Mouse (Mus musculus): ENCODE results near the gene Pheta2.
A peak's percentile ranks its signal among the peaks of the same experiment; 100 is the strongest.
"Not testable (repeated sequence)": the region's sequence is repeated elsewhere in the genome, so short reads cannot be mapped to it uniquely, and the experiment has no call there.

The Pheta2 gene

DNA sequence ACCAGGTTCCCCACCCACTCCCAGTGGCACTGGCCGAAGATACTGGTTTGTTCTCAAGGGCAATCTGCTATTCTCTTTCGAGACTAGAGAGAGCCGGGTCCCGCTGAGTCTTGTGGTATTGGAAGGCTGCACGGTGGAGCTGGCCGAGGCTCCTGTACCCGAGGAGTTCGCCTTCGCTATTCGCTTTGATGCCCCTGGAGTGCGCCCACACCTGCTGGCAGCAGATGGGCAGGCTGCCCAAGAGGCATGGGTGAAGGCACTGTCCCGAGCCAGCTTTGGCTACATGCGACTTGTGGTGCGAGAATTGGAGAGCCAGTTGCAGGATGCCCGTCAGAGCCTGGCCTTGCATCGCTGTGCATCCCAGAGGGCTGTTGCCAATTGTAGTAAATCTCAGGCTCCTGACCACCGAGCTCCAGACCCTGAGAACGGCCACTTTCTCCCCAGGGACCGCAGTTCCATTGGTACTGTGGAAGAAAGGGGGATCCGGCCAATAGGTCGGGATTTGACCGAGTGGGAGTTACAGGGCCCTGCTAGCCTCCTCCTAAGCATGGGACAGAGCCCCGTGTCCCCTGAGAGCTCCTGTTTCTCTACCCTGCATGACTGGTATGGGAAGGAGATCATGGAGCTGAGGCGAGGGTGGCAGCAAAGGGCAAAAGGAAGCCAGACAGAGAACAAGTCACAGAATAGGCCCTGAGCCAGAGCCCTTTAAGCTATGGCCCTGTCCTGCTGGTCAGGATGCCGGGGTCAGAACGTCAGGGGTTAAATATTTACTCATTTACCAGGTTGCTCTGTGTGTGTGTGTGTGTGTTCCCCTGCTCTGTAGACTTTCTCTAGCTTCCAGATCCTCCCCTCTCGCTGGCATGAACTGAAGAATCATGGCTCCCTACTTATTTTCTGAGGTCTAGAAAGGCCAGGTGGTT is 4.9 kb downstream of the Pheta2 start:
- DNase-seq (ENCODE audit: low spot score), result no peak

DNA sequence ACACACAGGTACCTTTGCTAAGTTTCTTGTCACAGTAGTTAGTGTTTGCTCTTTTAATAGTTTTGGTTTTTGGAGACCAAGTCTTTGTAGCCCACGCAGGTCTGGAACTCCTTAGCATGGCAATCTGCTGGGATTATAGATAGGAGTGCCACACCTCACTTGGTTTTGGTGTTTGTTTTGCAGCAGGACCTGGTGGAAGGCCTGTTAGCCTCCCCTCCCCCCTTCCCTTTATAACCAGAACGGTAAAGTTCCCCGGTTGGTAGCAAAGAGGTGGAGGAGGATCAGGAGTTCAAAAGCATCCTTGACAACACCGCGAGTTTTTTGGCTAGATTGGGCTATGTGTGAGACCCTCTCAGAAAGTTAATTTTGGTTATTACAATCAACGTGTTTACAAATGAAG is 6.2 kb downstream of the Pheta2 start:
- no peak for DNase-seq (ENCODE audit: low spot score)

DNA sequence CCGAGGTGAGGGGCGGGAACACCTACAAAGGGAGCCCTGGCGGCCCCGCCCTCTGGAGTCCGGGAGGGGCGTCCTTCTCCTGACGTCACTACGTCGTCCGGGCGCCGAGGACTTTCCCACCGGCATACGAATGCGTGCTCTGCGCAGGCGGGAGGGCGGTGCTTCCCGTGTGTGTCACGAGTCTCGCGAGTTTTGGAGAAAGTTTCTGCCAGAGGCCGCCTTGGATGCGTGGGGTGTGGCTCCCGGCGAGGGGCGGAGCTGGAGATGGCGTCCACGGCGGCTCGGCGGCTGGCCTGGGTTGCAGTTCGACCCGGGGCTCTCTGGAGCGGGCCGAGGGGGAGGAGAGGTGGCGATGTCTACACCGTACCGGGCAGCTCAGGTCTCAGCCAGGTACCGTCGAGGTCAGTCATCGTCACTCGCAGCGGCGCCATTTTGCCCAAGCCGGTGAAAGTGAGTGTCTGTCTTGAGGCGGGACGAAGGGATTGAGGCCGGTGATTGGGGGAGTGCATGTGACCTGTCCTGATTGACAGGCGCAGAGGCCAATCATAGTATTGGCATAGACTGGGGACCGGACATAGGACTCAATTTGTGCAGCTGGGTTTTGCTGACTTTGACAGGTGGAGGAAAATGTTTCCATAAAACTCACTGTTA is 7.2 kb downstream of the Pheta2 start:
- DNase-seq (ENCODE audit: low spot score), result peak; percentile 99

DNA sequence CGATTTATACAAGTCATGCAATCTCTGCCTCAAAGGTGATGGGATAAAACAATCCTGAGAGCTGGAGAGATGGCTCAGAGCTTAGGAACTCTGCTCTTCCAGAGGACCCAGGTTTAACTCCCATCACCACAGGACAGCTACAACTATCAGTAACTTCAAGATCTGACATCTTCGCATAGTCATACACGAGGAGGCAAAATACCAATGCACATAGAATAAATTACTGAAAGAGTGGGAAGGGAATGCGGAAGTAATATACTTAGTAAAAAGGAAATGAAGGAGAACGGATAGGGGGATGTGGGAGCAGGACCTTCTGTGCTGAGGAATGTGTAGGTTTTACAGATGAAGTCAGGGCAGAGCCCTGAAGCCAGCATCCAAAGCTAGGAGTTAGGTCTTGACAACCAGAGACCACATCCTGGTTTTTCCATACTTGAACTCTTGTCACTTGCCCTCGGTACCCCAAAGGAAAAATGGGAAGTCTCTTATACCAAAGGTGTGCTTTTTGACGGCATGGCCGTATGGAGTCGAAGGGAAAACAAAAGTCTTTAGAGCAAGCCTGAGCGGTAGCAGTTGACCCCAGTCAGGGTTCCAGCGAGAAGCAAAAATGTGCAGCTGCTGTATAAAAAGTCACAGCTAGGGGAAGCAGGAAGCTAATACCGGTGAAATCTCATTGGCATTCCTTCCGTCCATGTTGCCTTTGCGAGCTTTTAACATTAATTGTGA is 8.0 kb downstream of the Pheta2 start:
- DNase-seq (ENCODE audit: low spot score), result no peak

DNA sequence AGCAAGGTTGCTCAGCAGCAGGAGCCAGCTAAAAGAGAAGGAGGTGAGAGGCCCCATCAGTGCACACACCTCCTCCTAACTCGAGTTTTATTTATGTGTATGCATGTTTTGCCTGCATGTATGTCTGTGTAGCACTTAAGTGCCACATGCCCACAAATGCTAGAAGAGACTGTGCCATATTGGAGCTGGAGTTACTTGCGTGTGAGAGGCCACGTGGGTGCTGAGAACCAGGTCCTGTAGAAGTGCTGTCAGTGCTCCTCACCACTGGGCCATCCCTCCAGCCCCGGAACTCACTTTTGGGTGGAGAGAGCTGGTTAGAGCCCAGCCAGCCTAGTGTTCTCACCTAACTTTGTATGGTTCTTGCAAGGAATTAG is 8.5 kb downstream of the Pheta2 start:
- no peak for DNase-seq (ENCODE audit: low spot score)

DNA sequence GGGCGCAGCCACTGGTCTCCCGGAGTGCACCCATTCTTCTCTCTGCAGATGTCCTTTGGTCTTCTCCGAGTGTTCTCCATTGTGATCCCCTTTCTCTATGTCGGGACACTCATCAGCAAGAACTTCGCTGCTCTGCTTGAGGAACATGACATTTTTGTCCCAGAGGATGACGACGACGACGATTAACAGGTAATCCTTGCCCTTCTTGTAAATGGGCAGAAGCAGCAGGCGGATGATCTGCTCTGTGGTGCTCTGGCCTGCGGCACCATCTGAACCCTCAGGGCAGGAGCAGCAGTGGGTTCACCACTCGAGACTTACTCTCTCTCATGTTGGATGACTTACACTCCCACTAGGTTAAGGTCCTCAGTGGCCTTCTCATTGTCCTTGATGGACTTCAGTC is 9.1 kb downstream of the Pheta2 start:
- DNase-seq (ENCODE audit: low spot score), result no peak

DNA sequence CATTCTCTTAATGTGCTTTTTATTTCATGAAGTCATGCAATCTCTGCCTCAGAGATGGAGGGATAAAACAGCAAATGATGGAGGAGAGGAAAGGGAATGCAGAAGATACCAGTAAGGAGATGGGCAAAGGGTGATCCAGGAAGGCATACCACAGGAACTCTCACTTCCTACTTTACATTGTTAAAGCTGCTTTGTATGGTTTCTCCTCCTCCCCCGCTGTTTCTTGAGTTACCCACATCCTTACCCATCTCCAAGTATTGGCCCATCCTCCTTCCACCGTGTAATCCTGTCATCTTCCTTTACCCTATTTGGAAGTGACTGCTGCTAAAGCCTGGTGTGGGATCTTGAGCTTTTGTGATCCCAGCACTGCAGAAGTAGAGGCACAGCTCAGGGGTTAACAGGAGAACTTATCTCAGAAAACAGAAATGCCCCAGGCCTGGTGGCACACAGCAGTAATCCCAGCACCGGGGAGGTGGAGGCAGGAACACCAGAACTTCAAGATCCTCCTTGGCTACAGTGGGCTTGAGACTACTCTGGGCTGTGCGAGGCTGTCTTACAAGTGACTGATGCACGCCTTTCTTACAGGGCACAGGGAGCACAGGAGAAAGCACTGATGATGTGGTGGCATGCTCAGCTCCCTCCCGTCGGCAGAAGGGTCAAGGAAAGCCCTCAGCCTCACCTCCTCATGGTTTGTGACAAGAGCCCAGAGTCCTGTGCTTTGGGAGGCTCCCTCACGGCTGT is 9.7 kb downstream of the Pheta2 start:
- no peak for DNase-seq (ENCODE audit: low spot score)

DNA sequence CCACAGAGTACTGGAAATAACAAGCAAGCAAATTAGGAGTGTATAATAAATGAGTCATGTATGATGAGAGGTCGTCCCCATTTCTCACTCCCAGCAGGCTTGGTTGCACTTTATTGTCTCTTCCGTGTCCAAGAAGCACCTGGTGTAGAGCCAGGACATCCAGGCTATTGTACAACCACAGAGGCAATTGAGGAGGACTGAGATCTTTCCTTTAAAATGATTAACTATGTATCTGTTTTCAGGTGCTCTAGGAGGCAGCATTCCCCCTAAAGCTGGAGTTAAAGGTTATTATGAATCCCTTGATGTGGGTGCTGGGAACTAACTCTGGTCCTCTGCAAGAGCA is 10.2 kb downstream of the Pheta2 start:
- no peak for DNase-seq (ENCODE audit: low spot score)

DNA sequence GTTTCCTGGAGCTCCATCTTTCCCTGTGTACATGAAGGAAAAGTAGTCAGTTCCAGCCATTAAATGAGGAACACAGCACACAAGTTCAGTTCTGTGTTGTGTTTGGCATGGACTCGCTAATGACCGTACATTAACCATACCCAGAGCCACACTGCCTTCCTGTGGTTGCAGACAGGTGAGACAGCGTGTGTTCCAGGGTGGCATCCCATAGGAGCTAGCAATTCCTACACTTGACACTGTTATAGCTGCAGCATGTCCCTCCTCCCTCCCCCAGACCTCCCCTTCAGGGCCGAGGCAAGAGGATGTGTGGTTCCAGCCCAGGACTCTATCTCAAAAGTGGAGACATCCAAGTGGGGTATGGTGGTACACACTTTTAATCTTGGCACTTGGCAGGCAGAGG is 11.6 kb downstream of the Pheta2 start:
- DNase-seq (ENCODE audit: low spot score), result no peak

DNA sequence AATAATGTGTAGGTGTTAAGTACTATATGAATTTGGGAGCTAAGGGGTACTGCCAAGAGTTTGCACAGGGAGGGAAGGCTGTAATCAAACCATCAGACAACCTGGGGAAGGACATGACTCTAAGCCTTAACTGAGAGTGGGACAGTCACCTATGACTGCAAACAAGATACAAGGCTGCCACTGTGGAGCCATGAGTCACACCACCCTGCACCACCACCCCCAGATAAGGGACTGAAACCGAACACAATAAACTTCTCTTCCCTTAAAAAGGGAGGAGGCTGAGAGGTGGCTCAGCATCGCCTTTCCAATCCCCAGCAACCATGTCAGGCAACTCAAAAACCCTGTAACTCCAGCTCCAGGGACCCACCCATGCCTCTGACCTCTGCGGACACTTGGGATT is 12.7 kb downstream of the Pheta2 start:
- no peak for DNase-seq (ENCODE audit: low spot score)

DNA sequence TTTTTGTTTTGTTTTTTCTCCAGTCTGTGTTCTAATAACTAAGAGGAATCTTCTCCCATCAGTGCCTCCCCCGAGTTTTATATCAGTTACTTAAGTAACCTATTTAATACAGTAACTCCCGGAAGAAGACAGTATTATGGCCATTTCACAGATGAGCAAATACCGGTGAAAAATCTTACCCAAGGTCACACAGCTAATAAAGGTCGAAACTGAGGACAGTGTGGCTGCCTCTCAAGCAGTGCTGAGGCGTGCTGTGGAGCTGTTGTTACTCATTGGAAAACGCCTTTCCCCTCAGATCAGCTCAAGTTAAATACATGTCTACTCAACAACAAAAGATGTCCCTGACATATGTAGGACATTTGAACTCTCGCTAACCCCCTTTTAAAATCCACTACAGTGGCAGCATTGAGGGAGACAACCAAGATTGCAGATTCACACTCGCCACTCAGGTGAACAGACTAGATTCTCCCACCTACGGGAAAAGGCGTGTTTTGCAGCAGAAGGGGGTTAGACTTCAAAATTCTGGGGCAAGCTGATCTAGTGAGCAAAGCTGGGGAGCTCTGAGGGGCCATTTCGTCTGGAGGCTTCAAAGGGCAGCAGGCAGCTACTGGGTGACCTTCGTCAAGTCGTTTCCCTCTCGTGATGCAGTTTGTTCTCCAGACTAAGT is 14.5 kb downstream of the Pheta2 start:
- no peak for DNase-seq (ENCODE audit: low spot score)

DNA sequence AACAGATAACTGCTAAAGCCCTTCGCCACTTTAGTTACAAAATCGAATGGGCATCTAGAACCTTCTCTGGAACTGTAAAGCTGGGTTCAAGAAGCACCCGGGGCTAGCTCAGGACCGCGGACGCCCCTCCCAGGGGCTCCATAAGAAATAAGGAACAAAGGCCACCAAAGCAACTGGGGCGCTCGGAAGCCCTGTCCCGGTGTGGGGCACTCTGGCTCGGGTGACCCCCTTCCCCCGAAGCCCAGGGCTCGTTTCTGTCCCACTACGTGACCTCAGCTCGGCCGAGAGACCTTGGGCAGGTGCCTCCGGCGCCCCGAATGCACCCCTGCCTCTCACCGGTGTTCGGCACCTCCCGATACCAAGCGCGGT is 15.0 kb downstream of the Pheta2 start:
- DNase-seq (ENCODE audit: low spot score), result peak; percentile 33

DNA sequence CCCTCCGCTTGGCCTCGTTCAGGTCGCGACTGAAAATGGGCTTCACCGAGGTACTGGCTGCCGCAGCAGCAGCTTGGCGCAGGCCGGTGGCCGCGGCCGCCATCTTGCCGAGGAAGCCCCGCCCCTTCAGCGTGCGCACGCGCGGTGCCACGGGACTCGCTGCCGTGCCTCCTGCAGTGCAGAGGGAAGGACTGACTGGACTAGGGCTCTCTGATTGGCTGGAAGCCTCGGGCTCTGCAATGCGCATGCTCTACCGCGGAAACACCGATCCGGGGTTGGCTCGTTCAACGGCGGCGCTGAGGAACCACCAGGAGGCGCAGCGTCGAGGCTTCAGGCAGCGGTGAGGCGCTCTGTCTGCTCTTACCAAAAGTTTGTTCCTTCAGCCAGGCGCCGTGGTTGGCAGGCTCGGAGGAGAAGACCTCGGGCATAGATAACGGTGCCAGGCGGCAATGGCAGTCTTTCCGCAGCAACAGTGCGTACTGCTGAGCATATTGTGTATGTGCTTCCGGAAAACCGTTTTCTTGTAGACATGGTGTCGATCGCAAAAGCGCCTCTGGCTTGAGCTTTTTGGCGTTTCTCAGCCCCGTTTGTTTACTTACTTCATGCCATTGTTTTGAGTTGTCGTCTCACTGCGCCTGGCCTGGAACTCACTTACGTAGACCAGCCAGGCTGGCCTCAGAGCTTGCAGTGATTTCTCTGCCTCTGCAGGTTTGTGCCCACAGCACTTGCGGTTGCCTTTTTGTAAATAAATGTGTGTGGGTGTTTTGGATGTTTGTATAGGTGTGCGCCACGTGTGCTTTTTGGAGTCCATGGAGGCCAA is 15.6 kb downstream of the Pheta2 start, which contains the start of gene Ndufa6:
Gene Ndufa6, minus strand, starts transcription at position 197 of the 820 bp plus-strand sequence.
- DNase-seq (ENCODE audit: low spot score), result peak; percentile 98

DNA sequence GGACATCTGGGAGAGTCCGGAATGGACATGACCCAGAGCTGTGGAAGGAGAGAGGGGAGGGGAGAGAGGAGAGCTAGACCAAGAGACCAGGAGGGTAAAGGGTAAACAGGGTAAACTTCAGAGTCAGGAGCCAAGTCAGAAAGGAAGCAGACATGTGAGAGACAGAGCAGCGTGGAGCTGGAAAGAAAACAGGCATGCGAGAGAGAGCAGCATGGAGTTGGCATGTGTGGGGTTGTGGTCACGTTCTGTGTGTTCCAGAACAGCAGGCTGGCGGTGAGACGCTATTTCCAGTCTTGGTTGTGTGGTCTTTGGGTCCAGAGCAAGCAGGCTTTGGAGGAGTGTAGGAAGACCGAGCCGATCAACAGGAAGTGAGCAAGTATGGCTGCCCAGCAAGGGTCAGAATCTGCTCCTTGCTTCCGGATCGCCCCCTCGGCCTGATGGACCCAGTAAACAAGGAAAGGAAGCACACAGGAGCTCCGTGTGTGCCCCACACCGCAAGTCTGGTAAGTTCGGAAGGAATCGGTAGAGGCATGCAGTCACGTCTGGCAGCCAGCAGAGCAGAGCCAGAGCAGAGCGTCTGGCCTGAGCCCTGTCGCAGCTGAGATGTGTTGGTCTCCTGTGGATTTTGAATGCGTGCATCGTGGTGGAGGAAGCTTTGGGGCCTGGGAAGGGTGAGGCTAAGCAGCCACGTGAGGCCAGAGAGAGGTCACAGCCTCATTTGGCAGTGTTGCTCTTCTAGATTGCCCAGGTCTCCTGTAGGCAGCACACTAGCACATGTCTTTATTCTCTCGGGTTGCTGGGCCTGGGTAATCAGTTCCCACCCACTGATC is 19.9 kb downstream of the Pheta2 start:
- DNase-seq (ENCODE audit: low spot score), result peak; percentile 66

DNA sequence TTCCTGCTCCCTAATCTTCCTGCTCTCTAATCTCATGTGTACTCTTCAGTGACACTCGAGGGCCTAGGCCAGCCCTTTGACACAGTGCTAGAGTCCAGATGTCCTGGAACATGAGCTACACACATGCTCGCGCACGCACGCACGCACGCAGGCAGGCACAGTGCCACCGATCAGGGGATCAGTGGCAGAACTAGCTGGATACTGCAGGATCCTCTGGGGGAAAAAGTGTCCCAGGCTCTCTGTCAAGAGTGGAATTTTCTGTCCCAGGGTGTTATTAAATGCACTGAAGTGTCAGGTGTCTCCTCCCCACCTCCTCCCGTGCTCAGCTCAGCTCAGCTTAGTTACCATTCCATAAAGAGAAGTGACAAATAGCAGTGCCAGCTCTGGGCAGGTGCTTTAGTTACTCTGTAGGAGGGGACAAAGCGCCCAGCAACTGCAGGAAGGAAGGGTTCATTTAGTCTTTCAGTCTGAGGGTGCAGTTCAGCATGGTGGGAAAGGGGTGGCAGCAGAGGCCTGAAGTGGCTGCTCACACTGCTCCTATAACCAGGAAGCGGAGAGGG is 22.8 kb downstream of the Pheta2 start:
- no peak for DNase-seq (ENCODE audit: low spot score)

DNA sequence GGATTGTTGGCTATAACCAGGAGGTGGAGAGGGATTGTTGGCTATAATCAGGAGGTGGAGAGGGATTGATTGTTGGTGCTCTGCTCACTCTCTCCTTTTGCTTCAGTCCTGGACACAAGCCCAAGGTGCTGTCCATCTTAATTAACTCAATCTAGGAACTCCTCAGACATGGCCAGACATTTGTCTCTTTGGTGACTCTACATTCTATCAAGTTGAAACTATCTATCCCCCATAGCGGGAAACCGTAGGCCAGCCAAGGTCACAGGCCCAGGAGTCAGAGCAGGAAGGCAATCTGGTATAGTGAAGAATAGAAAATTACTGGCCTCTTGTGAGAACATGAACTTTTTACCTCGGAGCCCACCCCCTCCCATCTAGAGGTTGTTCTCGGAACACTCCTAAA is 23.5 kb downstream of the Pheta2 start:
- DNase-seq (ENCODE audit: low spot score), result no peak

DNA sequence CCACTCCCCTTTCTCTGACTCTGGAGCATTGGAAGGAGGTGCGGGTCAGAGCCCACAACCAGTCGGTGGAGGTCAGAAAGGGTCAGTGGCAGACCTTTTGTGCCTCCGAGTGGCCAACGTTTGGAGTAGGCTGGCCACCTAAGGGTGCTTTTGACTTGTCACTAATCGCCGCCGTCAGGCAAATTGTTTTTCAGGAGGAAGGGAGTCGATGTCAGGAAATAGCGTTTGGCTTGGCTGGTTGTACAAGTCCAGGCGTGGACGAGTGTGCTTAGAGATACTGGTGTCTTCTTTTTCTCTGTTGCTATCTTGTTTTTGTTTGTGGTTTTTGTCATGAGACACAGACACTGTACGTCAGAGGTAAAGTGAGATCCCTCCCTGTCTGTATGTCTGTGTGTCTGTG is 25.1 kb downstream of the Pheta2 start:
- not testable (repeated sequence) for DNase-seq (ENCODE audit: low spot score)

DNA sequence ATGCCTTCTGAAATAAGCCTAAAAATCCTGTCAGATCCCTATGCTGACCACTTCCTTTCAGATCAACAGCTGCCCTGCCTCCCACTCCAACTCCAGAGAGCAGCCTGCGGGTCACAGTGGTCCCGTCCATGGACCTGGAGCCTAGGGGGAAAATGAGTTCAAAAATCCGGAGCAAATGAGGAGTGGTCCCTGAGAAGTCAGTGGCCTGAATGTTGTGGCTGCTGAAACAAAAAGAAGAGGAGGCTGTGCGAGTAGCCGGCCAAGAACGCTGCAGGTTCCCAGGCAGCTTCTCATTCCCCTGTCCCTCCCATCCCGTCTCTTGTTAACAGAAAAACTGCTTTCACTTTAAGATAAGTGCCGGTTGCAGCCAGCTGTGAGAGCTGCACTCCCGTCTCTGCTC is 25.8 kb downstream of the Pheta2 start:
- not testable (repeated sequence) for DNase-seq (ENCODE audit: low spot score)

DNA sequence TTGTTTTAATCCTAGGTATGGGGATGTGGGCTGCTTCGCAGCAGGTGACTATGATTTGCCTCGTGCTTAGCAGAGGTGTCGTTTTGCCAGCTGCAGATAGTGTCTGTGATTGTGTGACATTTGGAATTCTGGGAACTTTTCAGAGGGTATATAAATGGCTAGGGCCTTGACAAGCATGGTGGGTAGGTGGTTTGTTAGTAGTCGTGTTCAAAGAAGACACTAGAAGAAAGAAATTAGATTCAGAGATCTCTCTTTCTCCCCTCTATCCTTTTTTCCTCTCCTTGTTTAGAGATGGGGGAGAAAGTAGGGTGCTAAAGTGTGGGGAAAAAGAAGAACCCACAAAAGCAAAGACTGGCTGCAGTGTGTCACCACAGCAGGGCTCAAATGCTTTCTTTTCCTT is 29.4 kb downstream of the Pheta2 start:
- DNase-seq (ENCODE audit: low spot score), result no peak

DNA sequence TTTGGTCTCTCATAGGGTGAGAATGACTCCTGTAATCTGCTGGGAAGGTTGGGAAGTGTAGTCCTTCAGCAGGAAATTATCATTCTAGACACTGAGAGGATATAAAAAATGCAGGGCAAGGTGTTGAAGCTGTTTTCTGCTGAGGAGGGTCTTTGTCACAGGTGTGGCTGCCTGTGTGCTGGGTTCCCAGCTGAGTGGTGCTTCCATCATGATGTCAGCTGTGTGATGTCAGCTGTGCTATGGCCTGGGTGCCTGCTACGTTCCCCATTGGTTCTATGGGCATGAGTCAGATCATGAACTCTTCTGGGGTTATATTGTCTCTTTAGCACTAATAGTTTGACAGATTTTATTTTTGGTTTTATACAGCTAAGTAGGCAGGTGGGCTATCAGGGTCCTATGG is 30.1 kb downstream of the Pheta2 start:
- DNase-seq (ENCODE audit: low spot score), result no peak
